Mouse (Mus musculus): Measurements from ENCODE around the gene Tmem207.

The Tmem207 gene

DNA sequence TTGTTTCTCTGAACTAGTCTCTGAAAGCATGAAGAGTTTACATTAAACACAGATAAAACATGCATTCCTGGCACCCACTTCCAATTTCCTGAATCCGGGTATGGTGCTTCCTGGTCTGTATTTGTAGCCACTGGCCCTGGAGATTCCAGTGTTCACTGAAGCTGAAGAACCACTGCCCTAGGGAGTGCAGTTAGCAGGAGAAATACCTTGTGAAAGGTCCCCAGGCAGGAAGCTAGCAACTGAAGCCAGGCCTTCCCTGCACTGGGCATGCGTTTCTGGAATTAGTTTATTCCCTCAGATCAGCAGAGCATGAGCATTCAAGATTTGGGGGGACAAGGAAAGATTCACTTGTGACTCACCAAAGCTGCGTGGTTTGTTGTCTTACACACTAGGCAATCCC, 72.4 kb downstream of the Tmem207 start:
- DNase-seq: no peak

Measured in lung, adult 18-20 months (tissue).